Mouse (Mus musculus): ENCODE results near the gene Gm13287. TPM values are rescaled to one million over a fixed set of nuclear protein-coding genes. Genes with fewer than 3 reads are reported as not detected.

The Gm13287 gene
- polyA plus RNA-seq, 1 experiment, result not detected

Other genes with a start within 250 kb of the Gm13287 start
- gene Ifna15, start 245.0 kb upstream of the Gm13287 start, polyA plus RNA-seq (2012; ENCODE audit: low replicate concordance), result not detected in 2 replicates
- gene Ifna14, start 231.5 kb upstream of the Gm13287 start, polyA plus RNA-seq (2012; ENCODE audit: low replicate concordance), result not detected in 2 replicates
- gene Ifna9, start 210.9 kb upstream of the Gm13287 start, polyA plus RNA-seq (2012; ENCODE audit: low replicate concordance), result not detected in 2 replicates
- gene Ifna12, start 199.9 kb upstream of the Gm13287 start, polyA plus RNA-seq (2012; ENCODE audit: low replicate concordance), result not detected in 2 replicates
- gene C87499, start 168.8 kb upstream of the Gm13287 start, polyA plus RNA-seq (2012; ENCODE audit: low replicate concordance), result not detected in 2 replicates
- gene Ifna13, start 158.8 kb upstream of the Gm13287 start, polyA plus RNA-seq (2012; ENCODE audit: low replicate concordance), result not detected in 2 replicates
- not detected in 2 replicates for gene Ifna16, start 126.3 kb upstream of the Gm13287 start, polyA plus RNA-seq (2012; ENCODE audit: low replicate concordance)
- not detected in 2 replicates for gene Ifna2, start 119.3 kb upstream of the Gm13287 start, polyA plus RNA-seq (2012; ENCODE audit: low replicate concordance)
- gene Ifnab, start 111.9 kb upstream of the Gm13287 start, polyA plus RNA-seq (2012; ENCODE audit: low replicate concordance), result not detected in 2 replicates
- gene Gm26566, start 81.4 kb upstream of the Gm13287 start, polyA plus RNA-seq (2012; ENCODE audit: low replicate concordance), result 0.11 and 0.58 TPM in 2 replicates
- gene Klhl9, start 80.8 kb upstream of the Gm13287 start, polyA plus RNA-seq (2012; ENCODE audit: low replicate concordance), result 6.5 and 7.8 TPM in 2 replicates
- not detected in 2 replicates for gene Gm13271, start 48.4 kb upstream of the Gm13287 start, polyA plus RNA-seq (2012; ENCODE audit: low replicate concordance)
- gene Gm13283, start 43.1 kb upstream of the Gm13287 start, polyA plus RNA-seq (2012; ENCODE audit: low replicate concordance), result not detected in 2 replicates
- not detected in 2 replicates for gene Gm13290, start 29.4 kb upstream of the Gm13287 start, polyA plus RNA-seq (2012; ENCODE audit: low replicate concordance)
- not detected in 2 replicates for gene Gm13289, start 26.3 kb upstream of the Gm13287 start, polyA plus RNA-seq (2012; ENCODE audit: low replicate concordance)
- gene Gm13272, start 23.4 kb upstream of the Gm13287 start, polyA plus RNA-seq (2012; ENCODE audit: low replicate concordance), result not detected in 2 replicates
- not detected in 2 replicates for gene Ifnz, start 21.1 kb upstream of the Gm13287 start, polyA plus RNA-seq (2012; ENCODE audit: low replicate concordance)
- not detected in 2 replicates for gene Gm13276, start 17.5 kb upstream of the Gm13287 start, polyA plus RNA-seq (2012; ENCODE audit: low replicate concordance)
- gene Gm13277, start 14.6 kb upstream of the Gm13287 start, polyA plus RNA-seq (2012; ENCODE audit: low replicate concordance), result not detected in 2 replicates
- gene Gm13278, start 11.7 kb upstream of the Gm13287 start, polyA plus RNA-seq (2012; ENCODE audit: low replicate concordance), result not detected in 2 replicates
- gene Gm13275, start 8.8 kb upstream of the Gm13287 start, polyA plus RNA-seq (2012; ENCODE audit: low replicate concordance), result not detected in 2 replicates
- gene Gm13279, start 5.9 kb upstream of the Gm13287 start, polyA plus RNA-seq (2012; ENCODE audit: low replicate concordance), result not detected in 2 replicates
- gene Gm13285, start 3.6 kb upstream of the Gm13287 start, polyA plus RNA-seq (2012; ENCODE audit: low replicate concordance), result not detected in 2 replicates
- not detected in 2 replicates for gene Gm13288, start 2.3 kb downstream of the Gm13287 start, polyA plus RNA-seq (2012; ENCODE audit: low replicate concordance)
- gene Ifna7, start 13.0 kb downstream of the Gm13287 start, polyA plus RNA-seq (2012; ENCODE audit: low replicate concordance), result not detected in 2 replicates
- gene Ifna11, start 16.7 kb downstream of the Gm13287 start, polyA plus RNA-seq (2012; ENCODE audit: low replicate concordance), result not detected in 2 replicates
- gene Ifna6, start 24.2 kb downstream of the Gm13287 start, polyA plus RNA-seq (2012; ENCODE audit: low replicate concordance), result not detected in 2 replicates
- gene Ifna5, start 32.3 kb downstream of the Gm13287 start, polyA plus RNA-seq (2012; ENCODE audit: low replicate concordance), result not detected in 2 replicates
- gene Ifna4, start 38.6 kb downstream of the Gm13287 start, polyA plus RNA-seq (2012; ENCODE audit: low replicate concordance), result not detected in 2 replicates
- gene Ifna1, start 46.8 kb downstream of the Gm13287 start, polyA plus RNA-seq (2012; ENCODE audit: low replicate concordance), result not detected in 2 replicates
- gene Ifne, start 76.9 kb downstream of the Gm13287 start, polyA plus RNA-seq (2012; ENCODE audit: low replicate concordance), result not detected in 2 replicates

Data from hematopoietic multipotent progenitor cell, adult 10-12 weeks (in vitro differentiated cells).